ENCODE assay signal across 8 mouse cellular contexts in genomic region chr17:56424726-56425583, GRCm38 (mm10). TPM values are rescaled to one million over a fixed set of nuclear protein-coding genes. Genes with fewer than 3 reads are reported as not detected.
DNase-seq lines count a peak whose midpoint lies in the region; ATAC-seq and TF ChIP-seq lines count a peak whose summit lies in the region.

No protein-coding gene starts in this region.

- DNase-seq in cerebellum, adult 2 months, result peak; percentile 60 to 65
- peak; percentile 48 for DNase-seq in gastrocnemius, postnatal 10 days
- peak; percentile 77 for DNase-seq in lung, postnatal 25 days (ENCODE audit: low spot score)
- DNase-seq in spleen, postnatal 10 days (ENCODE audit: low spot score in 2 of 2), result peak; percentile 21 to 51
- no peak for DNase-seq in left cerebral cortex, adult 9 months (ENCODE audit: low spot score in 2 of 2)

- H3K27ac ChIP-seq in cerebellum, adult 2 months (ENCODE audit: insufficient read depth, low read length), result no peak overlapping the region
- peak overlapping the region; percentile 81 for H3K27ac ChIP-seq in kidney, embryonic 15.5 days

- ATAC-seq in erythroblast, adult 5-6 weeks (replicated peaks; ENCODE audit: low FRiP score, poor library complexity, severe bottlenecking), result no peak
- ATAC-seq in kidney, embryonic 15.5 days (replicated peaks; ENCODE audit: low FRiP score), result peak; percentile 90

- peak overlapping the region; percentile 95 for H3K4me2 ChIP-seq in kidney, embryonic 15.5 days

- peaks cover 23% of the 10 kb centered on the region for H3K27me3 ChIP-seq in erythroblast, embryonic 14.5 days (ENCODE audit: control insufficient read depth)
- no peaks in the 10 kb centered on the region for H3K27me3 ChIP-seq in cerebellum, adult 2 months (ENCODE audit: control insufficient read depth, insufficient read depth, low read length)
- no peaks in the 10 kb centered on the region for H3K27me3 ChIP-seq in kidney, embryonic 15.5 days

- H3K36me3 ChIP-seq in erythroblast, embryonic 14.5 days (ENCODE audit: control insufficient read depth), result peaks cover 12% of the 10 kb centered on the region
- H3K36me3 ChIP-seq in kidney, embryonic 15.5 days, result peaks cover 81% of the 10 kb centered on the region

- H3K4me3 ChIP-seq in erythroblast, embryonic 14.5 days (replicated peaks), result peak overlapping the region; percentile 53
- H3K4me3 ChIP-seq in cerebellum, adult 2 months (replicated peaks; ENCODE audit: insufficient read depth, low read depth, low read length), result peak overlapping the region; percentile 41
- H3K4me3 ChIP-seq in kidney, embryonic 15.5 days (replicated peaks), result peak overlapping the region; percentile 56

- no peaks in the 10 kb centered on the region for H3K9me3 ChIP-seq in erythroblast, embryonic 14.5 days (ENCODE audit: control insufficient read depth, low read length)
- H3K9me3 ChIP-seq in kidney, embryonic 15.5 days (replicated peaks), result no peaks in the 10 kb centered on the region

- peaks cover 15% of the 10 kb centered on the region for H3K4me1 ChIP-seq in erythroblast, embryonic 14.5 days (ENCODE audit: control insufficient read depth)
- H3K4me1 ChIP-seq in cerebellum, adult 2 months (ENCODE audit: control insufficient read depth, insufficient read depth, low read length), result peaks cover 13% of the 10 kb centered on the region
- peaks cover 19% of the 10 kb centered on the region for H3K4me1 ChIP-seq in kidney, embryonic 15.5 days

- peak overlapping the region; percentile 64 for H3K9ac ChIP-seq in kidney, embryonic 15.5 days

- no peak for TF ChIP-seq CTCF in cerebellum, adult 2 months (IDR thresholded peaks at IDR 0.05; ENCODE audit: borderline replicate concordance, insufficient read depth, low read depth, low read length)

- TF ChIP-seq POLR2A in cerebellum, adult 2 months (IDR thresholded peaks at IDR 0.05; ENCODE audit: borderline replicate concordance, insufficient read depth, low read length), result no peak

- WGBS in cerebellum, adult 2 months, result 35% methylated on average over 63 of the region's 77 CpGs
- 14% methylated on average over 68 of the region's 77 CpGs for WGBS in kidney, embryonic 15.5 days

RNA-seq across cellular contexts. Expression of gene Ptprs, which starts 51.3 kb away (rescaled TPM):
- polyA plus RNA-seq in erythroblast, embryonic 14.5 days (2012), result 0.33 and 0.44 TPM in 2 replicates
- 4.8 and 7.3 TPM in 2 replicates for total RNA-seq in erythroblast, adult 5-6 weeks (2015; ENCODE audit: low replicate concordance)
- 2.0 and 8.1 TPM in 2 replicates for total RNA-seq in erythroblast, adult 5-6 weeks (2017; ENCODE audit: low replicate concordance)
- polyA plus RNA-seq in cerebellum, adult 2 months (2012; rRNA removed), result 478 and 518 TPM in 2 replicates
- total RNA-seq in gastrocnemius, postnatal 10 days (2021), result 10 to 100 TPM; 64.1 to 94.7 TPM
- polyA plus RNA-seq in kidney, embryonic 15.5 days (2015; fragmentation: Nextera tagmentation; extraction: Ambion mirVana), result 81.5 and 95.6 TPM in 2 replicates

Comparison
In these comparisons a context has a peak if more than half of its experiments do, and no peak if none do; other contexts are left out.
1. DNase-seq: peak in cerebellum, adult 2 months (2 of 2), gastrocnemius, postnatal 10 days (single experiment), lung, postnatal 25 days (single experiment) and spleen, postnatal 10 days (2 of 2); none in left cerebral cortex, adult 9 months (0 of 2).
2. RNA of gene Ptprs, which starts 51.3 kb away (polyA plus RNA-seq): 478 to 518 TPM in cerebellum, adult 2 months and 81.5 to 95.6 TPM in kidney, embryonic 15.5 days; 0.33 to 0.44 TPM in erythroblast, embryonic 14.5 days; every median in the first group is over 10 times any median in the second.
3. Peak in every context shown above with its lines, with median percentiles within 50 percentile points of each other: H3K4me3 ChIP-seq.